Mouse (Mus musculus) heart, postnatal 25 days (tissue): ENCODE measurements around the gene Auts2. TPM values are rescaled to one million over a fixed set of nuclear protein-coding genes. Genes with fewer than 3 reads are reported as not detected.

Source experiments
- DNase-seq: peaks from one replicate; pipeline ENCODE4 v3.0.0; 2022; ENCODE audit warnings: low spot score
- intact Hi-C: fragments of 180-260 bp; cut with DNase I; formaldehyde crosslinking; loops from one replicate; pipeline ENCODE4 v1.15.1; 2025
- total RNA-seq, 2 experiments: library from RNA; stranded (reverse); gene quantifications; 2 replicates each; pipeline ENCODE4 v1.2.3; 2021

The Auts2 gene
- total RNA-seq, 2 experiments from 2014 or later, result 33.6 to 43.8 TPM

DNA sequence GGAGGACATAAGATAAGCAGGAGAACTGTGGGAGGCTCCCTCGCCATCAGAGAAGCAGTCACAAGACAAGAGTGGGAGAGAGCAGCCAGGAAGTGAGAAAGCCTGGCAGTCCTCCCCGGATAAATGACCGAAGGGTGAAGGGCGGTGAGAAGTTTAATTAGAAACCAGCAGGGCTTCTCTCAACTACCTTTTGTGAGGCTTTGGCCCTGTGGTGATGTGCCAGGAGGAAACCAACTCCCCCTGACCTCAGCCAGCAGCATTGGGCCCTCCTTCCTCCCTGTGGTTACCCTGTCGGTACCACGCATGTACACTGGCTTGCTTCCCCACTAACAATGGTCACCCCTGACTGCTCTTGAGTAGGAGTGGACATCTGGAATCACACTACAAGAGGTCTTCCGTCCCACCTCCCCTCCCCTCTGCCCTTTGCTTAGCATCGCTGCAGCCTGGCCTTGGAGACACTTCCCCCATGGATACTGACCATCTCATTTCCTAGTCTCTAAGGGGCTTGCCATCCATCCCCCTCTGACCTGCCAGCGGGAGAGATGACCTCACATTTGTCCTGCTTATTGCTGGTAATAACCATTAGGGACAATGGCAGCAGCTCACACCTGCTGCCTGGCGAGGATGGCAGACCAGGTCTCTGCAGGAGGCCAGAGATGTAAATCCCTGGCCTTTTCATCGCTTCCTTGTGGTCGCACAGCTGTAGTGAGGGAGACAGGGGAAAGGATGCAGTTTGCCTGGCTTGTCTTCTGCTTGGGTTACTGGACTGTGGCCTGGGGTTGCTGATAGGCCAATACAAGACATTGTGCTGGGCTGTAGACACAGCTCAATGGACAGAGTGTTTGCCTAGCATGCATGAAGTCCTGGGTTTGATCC, 958.6 kb downstream of the Auts2 start:
- no peak for DNase-seq
- intact Hi-C loops, result no loop called here

- DNase-seq, result no peak
- intact Hi-C loops, result no loop called here
These were observed 961.8 kb downstream of the Auts2 start for GRCm38 (mm10) chr5:131581110-131582050.

DNA sequence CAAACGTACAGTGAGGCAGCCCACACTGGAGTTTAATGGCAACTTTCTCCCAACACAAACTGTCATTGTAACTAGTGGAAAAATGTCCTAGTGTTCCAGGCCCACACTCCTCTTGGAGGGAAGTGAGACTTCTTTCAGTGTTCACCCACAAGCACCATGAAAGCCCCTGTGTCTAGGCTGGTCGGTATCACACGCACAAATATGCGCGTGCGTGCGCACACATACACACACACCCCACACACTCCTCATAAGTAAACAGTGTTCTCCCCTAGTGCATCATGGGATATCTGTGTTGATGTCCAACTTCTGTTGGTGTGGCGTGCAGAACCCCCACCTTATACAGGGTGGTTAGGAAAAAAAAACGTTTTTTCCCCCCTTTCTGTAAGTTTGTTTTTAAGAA, 964.4 kb downstream of the Auts2 start:
- DNase-seq, result no peak
- intact Hi-C loops, result loop anchor here (5.0 kb wide), 1 partner anchor 74 kb away; no protein-coding TSS in a partner anchor

DNA sequence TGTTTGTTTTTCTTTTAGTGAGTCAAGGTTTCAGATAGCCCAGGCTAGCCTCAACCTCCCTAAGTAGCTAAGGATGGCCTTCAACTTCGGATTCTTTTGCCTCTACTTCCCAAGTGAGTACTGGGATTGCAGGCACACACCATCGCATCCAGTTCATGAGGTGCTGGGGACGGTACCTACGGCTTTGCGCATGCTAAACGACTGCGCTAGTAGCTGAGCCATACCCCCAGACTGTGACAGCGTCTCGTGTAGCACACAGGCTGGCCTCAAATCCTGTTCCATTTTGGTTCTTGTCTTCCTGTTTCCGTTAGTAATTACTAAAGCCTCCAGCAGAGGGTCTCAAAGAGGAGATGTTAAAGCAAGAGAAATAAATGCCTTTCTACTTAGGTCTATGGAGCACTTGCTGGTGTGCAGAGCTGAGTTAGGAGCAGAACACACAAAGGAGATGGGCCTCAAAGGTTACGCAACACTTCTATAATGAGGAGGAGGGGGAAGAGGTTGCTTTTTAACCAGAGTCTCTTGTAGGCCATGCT, 967.3 kb downstream of the Auts2 start:
- intact Hi-C loops, result loop anchor here (5.0 kb wide), 1 partner anchor 77 kb away; no protein-coding TSS in a partner anchor
- DNase-seq, result no peak

GRCm38 (mm10) chr5:131575086-131575514, 968.0 kb downstream of the Auts2 start:
- intact Hi-C loops, result loop anchor here (5.0 kb wide), 1 partner anchor 77 kb away; no protein-coding TSS in a partner anchor

DNA sequence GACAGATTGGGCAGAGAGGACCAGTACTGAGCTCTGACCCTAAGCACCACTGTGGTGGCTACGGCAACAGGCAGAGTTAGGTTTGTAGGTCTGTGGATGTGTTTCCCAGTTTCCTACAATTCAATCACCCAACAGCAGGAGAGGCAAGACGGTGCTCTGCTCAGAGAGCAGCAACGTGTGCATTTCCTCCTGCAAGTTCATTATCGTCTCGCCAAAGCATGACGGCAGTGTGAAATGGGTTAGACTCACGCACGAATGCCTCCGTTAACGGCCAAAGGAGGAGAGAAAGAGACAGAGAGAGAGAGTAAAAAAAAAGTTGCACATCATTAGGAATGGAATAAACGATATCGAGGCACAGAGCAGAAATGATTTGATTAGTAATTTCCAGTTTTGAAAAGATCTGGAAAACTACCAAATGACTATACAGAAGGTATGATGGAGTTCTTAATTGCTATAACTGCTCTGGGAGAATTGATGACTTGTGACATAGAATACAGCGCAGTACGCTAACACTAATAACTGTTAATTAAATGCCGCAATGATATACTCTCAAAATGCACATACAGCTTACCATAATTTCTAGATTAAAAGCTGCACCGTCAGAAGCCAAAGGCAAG, 968.6 kb downstream of the Auts2 start:
- no peak for DNase-seq
- intact Hi-C loops, result loop anchor here (5.0 kb wide), 1 partner anchor 78 kb away; no protein-coding TSS in a partner anchor

More at GRCm38 (mm10) chr5:131575086-131575514, 968.0 kb downstream of the Auts2 start:
- DNase-seq, result no peak

DNA sequence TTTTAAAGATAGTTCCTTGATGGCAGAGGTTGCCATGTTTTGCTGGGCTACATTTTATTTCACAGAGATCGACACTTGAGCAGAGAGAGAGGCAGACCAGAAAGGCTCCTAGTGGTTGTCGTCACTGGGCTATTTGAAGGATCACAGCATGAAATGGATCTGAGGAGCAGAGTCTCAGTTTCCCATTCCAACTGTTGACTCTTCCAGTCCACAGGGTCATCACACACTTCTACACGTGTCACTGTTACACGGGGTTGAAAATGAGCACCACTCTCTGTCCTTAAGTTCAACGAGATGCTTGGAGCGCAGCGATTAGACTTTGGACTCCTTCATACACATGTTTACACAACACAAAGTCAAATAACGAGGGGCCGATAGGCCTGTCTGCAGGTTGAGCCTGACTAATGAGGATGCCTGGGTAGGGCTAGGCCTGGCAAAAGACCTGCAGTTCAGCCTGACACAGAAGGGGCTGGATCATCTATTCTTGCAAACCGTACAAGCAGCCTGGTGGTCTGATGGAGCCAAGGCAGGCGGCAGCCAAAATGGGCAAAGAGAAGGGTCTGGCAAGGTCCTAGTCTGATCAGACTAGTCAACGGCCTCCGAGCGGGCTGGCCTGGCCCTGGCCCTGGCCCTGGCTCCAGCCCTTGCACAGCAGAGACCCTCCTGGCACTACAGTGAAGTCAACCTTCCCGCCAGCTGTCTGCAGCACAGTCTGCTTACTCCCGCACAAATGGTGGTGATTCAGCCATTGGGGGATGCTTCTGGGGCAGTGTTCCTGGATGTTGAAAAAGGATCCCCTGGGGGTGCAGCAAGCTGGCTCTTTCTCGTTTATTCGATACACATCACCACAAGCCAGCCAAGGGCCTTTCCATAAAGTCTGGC, 969.6 kb downstream of the Auts2 start:
- DNase-seq, result no peak
- intact Hi-C loops, result no loop called here

DNA sequence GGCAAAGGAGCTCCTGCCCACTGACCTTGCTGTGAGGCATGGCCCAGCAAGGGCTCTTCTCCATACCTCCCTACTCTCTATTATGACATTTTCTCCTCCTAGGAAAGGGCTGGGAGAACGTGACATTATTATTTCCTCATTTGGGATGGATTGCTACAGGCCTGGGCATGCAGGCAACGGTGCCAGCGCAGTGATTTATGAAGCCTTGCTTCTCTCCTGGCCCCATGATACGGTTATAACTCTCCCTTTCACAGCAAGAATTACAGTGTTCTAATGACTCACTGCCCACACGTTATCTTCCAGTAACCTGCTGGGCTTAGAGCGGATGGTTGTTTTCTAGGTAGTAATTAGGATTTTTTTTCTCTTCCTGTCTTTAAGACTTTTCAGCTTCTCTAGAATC, 977.1 kb downstream of the Auts2 start:
- DNase-seq, result no peak
- intact Hi-C loops, result no loop called here

DNA sequence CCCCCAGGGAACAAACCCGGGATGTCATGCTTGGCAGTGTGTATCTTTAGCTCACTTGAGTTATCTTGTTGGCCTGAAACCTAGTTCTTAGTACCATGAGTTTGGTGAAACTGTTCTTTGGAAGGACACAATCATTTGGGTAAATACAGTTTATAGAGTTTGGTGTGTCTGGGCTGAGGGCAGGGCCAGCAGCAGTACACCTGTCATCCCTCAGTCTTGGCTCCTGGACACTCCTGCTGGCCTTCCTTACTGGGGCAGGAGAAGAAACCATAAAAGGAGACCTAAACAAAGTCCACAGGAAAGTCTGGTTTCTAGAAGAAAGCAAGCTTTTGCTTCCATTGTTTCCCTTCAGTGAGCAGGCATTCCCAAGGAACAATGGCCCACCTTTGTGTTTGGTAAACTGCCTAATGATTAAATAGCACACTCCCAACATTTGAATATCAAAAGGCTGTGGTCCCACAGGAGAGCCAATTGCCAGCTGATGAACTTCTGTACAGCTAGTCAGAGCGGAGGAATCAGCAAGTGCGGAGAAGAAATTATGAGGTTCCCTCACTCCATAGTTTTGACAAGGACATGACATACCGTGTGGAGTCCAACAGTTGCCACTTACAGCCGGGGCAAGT, 979.4 kb downstream of the Auts2 start:
- intact Hi-C loops, result no loop called here
- DNase-seq, result no peak

GRCm38 (mm10) chr5:131560773-131561560, 982.2 kb downstream of the Auts2 start:
- DNase-seq, result no peak
- intact Hi-C loops, result no loop called here

GRCm38 (mm10) chr5:131558403-131559174, 984.6 kb downstream of the Auts2 start:
- intact Hi-C loops, result no loop called here
- DNase-seq, result no peak

DNA sequence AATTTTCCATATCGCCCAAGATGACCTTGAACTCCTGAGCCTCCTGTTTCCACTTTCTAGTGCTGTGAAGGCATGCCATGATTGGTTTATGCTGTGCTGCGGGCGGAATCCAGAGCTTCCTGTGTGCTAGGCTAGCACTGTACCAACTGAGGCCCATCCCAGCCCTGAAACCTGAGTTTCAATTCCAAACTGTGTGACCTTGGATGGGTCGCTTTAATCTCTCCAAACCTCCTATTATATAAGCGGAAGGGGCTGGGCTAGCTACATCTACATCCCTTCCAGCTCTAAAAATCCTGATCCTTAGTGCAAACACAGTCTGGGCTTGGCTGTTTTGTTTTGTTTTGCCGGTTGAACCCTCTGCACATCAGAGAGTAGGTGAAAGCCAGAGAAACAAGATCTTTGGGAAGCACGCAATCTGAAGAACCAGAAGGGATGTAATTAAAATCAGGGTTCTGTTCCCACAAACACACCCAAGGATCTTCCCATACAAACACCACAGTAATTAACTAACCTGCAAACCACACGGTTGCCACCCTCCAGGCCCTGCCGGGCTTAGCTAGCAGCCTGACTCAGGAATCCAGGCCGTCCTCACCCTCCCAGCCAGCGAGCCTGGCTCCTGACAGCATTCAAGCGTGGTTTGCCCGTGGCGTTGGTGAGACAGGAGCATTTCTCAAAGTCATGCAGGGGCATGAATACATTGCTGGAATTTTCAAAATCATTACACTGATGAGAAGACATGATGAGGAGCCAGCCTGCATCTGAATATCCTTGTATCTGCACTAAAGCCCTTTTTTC, 985.4 kb downstream of the Auts2 start:
- intact Hi-C loops, result no loop called here
- no peak for DNase-seq

- intact Hi-C loops, result no loop called here
- no peak for DNase-seq
These were observed 994.1 kb downstream of the Auts2 start for GRCm38 (mm10) chr5:131548932-131549563.

GRCm38 (mm10) chr5:131547926-131548325, 995.2 kb downstream of the Auts2 start:
- DNase-seq, result no peak
- intact Hi-C loops, result no loop called here

GRCm38 (mm10) chr5:131546414-131546813, 996.7 kb downstream of the Auts2 start:
- DNase-seq, result no peak
- intact Hi-C loops, result no loop called here

- DNase-seq, result no peak
- intact Hi-C loops, result no loop called here
These were observed 998.8 kb downstream of the Auts2 start for GRCm38 (mm10) chr5:131544381-131544780.
